Mouse (Mus musculus): ENCODE results near the gene Uri1.

- TF ChIP-seq CTCF (IDR thresholded peaks at IDR 0.05; ENCODE audit: low read depth, low read length) (no peak), POLR2A (IDR thresholded peaks at IDR 0.05; ENCODE audit: borderline replicate concordance, low read depth, low read length) (no peak)
These were observed 38.5 kb downstream of the Uri1 start for GRCm38 (mm10) chr7:37984866-37985265.

Data from bone marrow macrophage, adult 2 months (primary cell).